Mouse (Mus musculus) spleen, adult 2 months (tissue): ENCODE measurements around the gene Swi5.

Experiments used
- CTCF ChIP-seq: fragments of 200-500 bp; IDR thresholded peaks from 2 replicates; pipeline ENCODE4 v1.5.1; 2011; ENCODE audit warnings: mild to moderate bottlenecking, inconsistent platforms; ENCODE audit not compliant: insufficient read depth, insufficient read length, insufficient replicate concordance; ENCODE audit errors: extremely low read depth
- POLR2A ChIP-seq: fragments of 200-500 bp; IDR thresholded peaks from 2 replicates; pipeline ENCODE4 v1.6.1; 2011; ENCODE audit warnings: low read depth, low read length, inconsistent platforms

- TF ChIP-seq CTCF (no peak), POLR2A (no peak)
Observed at GRCm38 (mm10) chr2:32246741-32247140, 41.1 kb downstream of the Swi5 start.
